Mouse (Mus musculus) forebrain, embryonic 16.5 days (tissue): Measurements from ENCODE around the gene Lman2. TPM values are rescaled to one million over a fixed set of nuclear protein-coding genes. Genes with fewer than 3 reads are reported as not detected.

ENCODE experiments used
- polyA plus RNA-seq: library from polyadenylated mRNA; unstranded; fragments of >200 nt; fragmentation: Nextera tagmentation; extraction: Ambion mirVana; gene quantifications from 2 replicates; pipeline ENCODE4 v1.2.1, GENCODE M21; 2015

The Lman2 gene
- polyA plus RNA-seq, 1 experiment from 2014 or later: 56.3 TPM

Other genes starting within 250 kb of the Lman2 start
- not detected in 2 replicates for gene Gm17617, start 229.2 kb downstream of the Lman2 start, polyA plus RNA-seq
- 0.67 and 1.4 TPM in 2 replicates for gene Fgfr4, start 210.1 kb downstream of the Lman2 start, polyA plus RNA-seq
- gene Nsd1, start 153.0 kb downstream of the Lman2 start, polyA plus RNA-seq: 52.4 and 53.1 TPM in 2 replicates
- 288 and 303 TPM in 2 replicates for gene Prelid1, start 42.3 kb downstream of the Lman2 start, polyA plus RNA-seq
- 104 and 109 TPM in 2 replicates for gene Rab24, start 40.8 kb downstream of the Lman2 start, polyA plus RNA-seq
- gene Mxd3, start 33.0 kb downstream of the Lman2 start, polyA plus RNA-seq: 22.1 and 23.9 TPM in 2 replicates
- 0.71 and 1.4 TPM in 2 replicates for gene Rgs14, start 6.9 kb upstream of the Lman2 start, polyA plus RNA-seq
- gene Slc34a1, start 35.4 kb upstream of the Lman2 start, polyA plus RNA-seq: 0.27 TPM in 1 of 2 replicates, not detected in the other
- gene Pfn3, start 52.4 kb upstream of the Lman2 start, polyA plus RNA-seq: 0.43 and 0.84 TPM in 2 replicates
- gene F12, start 64.0 kb upstream of the Lman2 start, polyA plus RNA-seq: not detected in 2 replicates
- gene Grk6, start 82.3 kb upstream of the Lman2 start, polyA plus RNA-seq: 39.4 and 40.1 TPM in 2 replicates
- 4.1 and 4.3 TPM in 2 replicates for gene Prr7, start 101.5 kb upstream of the Lman2 start, polyA plus RNA-seq
- 792 and 816 TPM in 2 replicates for gene Dbn1, start 125.3 kb upstream of the Lman2 start, polyA plus RNA-seq
- gene Pdlim7, start 150.9 kb upstream of the Lman2 start, polyA plus RNA-seq: 132 and 147 TPM in 2 replicates
- 3.1 and 4.6 TPM in 2 replicates for gene Dok3, start 166.5 kb upstream of the Lman2 start, polyA plus RNA-seq
- gene Ddx41, start 173.9 kb upstream of the Lman2 start, polyA plus RNA-seq: 67.3 and 70.6 TPM in 2 replicates
- 57.8 and 62.2 TPM in 2 replicates for gene Fam193b, start 208.3 kb upstream of the Lman2 start, polyA plus RNA-seq
- 96.9 and 133 TPM in 2 replicates for gene Tmed9, start 210.9 kb upstream of the Lman2 start, polyA plus RNA-seq
- gene B4galt7, start 237.1 kb upstream of the Lman2 start, polyA plus RNA-seq: 29.9 and 41.4 TPM in 2 replicates